Mouse (Mus musculus) megakaryocyte progenitor cell, adult 5-6 weeks (primary cell): ENCODE data around the gene Calr4. TPM values are rescaled to one million over a fixed set of nuclear protein-coding genes. Genes with fewer than 3 reads are reported as not detected.
A peak's percentile ranks its signal among the peaks of the same experiment; 100 is the strongest.

Source experiments
- ATAC-seq: replicated peaks from 2 replicates; pipeline ENCODE4 v1.8.0; 2016; ENCODE audit warnings: mild to moderate bottlenecking, moderate TSS enrichment, inconsistent platforms; ENCODE audit not compliant: poor library complexity
- total RNA-seq, 2 experiments: library from RNA; stranded (forward) in 1 of 2; stranded (reverse) in 1 of 2; fragments of 157-497, 149-512 nt in 1 of 2; fragments of 200-1000 nt in 1 of 2; gene quantifications; 2 replicates each; pipeline versions ENCODE4 v1.2.3 to v1.2.4; 2015 to 2017

The Calr4 gene
- total RNA-seq, 2 experiments from 2014 or later: not detected

DNA sequence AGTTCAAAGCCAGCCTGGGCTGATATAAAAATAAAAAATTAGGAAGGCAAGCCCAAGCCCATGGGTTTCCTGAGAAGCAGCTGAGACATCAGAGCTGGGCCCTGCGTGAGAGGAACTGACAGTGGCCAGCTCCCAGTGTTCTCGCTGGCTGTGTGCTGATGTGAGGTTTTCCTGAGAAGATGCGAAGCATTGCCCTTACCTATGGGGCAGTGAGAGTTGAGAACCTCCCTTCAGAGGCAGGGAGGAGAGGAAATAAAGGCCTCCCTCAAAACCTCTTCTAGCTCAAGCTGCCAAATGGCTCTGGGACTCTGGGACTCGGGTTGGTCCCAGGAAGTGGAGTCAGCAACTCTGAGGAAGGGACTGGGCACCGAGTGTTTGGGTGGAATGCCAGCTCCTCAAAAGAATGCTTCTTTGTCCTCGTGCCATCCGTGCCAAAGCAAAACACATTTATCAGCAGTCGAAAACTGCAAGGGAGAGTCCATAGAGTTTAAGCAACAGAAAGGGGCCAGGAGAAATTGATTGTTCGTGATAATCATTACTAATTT, 593 bp downstream of the Calr4 start:
- no peak for ATAC-seq

- ATAC-seq: no peak
Observed at GRCm38 (mm10) chr4:109236186-109236879, 2.0 kb downstream of the Calr4 start.

GRCm38 (mm10) chr4:109238428-109239268, 4.4 kb downstream of the Calr4 start:
- ATAC-seq: 0 out of 2 replicates have a peak, but pooled peaks have one; percentile 26

GRCm38 (mm10) chr4:109241221-109241620, 6.9 kb downstream of the Calr4 start:
- ATAC-seq: no peak

DNA sequence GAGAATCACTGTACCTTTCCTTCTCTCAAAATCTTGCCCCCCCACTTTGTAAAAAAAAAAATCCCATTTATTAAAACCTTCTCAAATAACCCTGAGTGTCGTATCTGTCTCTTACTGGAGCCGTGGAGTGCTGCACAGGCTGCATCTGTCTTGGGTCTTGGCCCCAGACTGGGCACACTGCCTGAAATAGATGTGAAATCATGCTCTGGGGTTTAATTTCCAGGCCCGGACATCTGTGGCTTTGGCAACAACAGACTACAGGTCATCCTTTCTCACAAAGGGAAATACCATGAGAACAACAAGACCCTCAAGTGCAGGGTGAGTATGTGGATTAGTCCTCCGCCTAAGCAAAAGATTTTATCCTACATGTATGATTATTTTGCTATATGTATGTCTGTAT, 7.6 kb downstream of the Calr4 start:
- no peak for ATAC-seq

DNA sequence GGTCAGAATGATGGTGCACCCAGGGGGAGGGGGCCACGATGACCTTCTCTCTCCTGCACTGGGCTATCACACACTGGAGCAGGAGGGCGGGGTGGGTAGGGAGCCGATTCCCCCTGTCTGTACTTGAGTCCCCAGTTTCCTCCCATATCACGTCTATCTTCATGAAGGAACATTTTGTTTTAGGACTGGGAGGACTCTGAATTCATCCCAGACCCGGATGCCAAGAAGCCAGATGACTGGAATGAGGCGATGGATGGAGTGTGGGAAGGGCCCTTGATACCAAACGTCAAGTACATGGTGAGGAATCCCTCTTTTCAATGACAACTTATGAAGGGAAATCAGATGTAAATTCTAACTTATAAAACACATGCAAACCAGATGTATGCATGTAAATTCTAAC, 10.2 kb downstream of the Calr4 start:
- ATAC-seq: no peak

- no peak for ATAC-seq
Observed at GRCm38 (mm10) chr4:109245016-109245620, 10.8 kb downstream of the Calr4 start.

DNA sequence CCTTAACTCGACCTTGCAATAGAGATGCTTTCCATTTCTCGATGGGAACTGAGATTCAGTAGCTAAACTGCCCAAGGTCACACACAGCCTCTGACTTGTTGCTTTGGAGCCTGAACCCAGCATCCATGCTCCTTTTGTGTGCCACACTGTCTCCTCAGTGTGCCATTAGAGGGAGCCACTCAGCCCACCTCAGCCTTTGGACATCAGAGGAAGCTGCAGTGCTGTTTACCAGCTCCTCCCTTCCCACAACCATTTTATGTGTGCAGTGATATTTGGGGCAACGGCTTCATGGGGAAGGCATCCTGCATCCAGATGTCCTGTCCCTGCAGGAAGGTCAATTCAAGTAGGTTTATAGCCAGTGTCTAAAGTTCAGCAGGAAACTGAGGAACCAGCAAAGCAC, 17.3 kb downstream of the Calr4 start:
- ATAC-seq: peak; percentile 73

- ATAC-seq: no peak
Observed at GRCm38 (mm10) chr4:109252199-109252598, 17.9 kb downstream of the Calr4 start.

- ATAC-seq: peak; percentile 15; the same call in 1 of the 2 replicates
Observed at GRCm38 (mm10) chr4:109253664-109254151, 19.4 kb downstream of the Calr4 start.

GRCm38 (mm10) chr4:109254511-109254910, 20.2 kb downstream of the Calr4 start:
- ATAC-seq: peak; percentile 42

GRCm38 (mm10) chr4:109255321-109255720, 21.0 kb downstream of the Calr4 start:
- ATAC-seq: peak; percentile 42

- peak; percentile 47 for ATAC-seq
Observed at GRCm38 (mm10) chr4:109255727-109256417, 21.6 kb downstream of the Calr4 start.

GRCm38 (mm10) chr4:109256791-109257190, 22.5 kb downstream of the Calr4 start:
- no peak for ATAC-seq

DNA sequence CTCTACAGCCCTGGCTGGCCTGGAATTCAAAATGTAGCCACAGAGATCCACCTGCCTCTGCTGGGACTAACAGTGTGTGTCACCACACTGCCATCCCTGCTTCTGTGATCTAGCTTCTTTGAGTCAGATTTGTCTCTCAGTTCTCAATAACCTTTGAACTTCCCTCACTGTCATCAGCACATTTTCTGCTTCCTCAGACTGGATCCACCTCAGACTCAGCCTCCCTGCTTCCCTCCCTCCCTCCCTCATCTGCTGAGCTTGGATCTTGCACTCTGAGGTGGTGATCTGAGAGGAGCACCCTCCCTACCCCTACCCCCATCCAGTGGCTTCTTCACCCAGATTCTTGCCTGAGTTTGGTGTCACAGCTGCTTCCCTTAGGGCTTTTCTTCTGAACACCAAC, 23.4 kb downstream of the Calr4 start:
- ATAC-seq: no peak

- ATAC-seq: no peak
Observed at GRCm38 (mm10) chr4:109262068-109262467, 27.8 kb downstream of the Calr4 start.

- no peak for ATAC-seq
Observed at GRCm38 (mm10) chr4:109266056-109266455, 31.8 kb downstream of the Calr4 start.

GRCm38 (mm10) chr4:109266744-109267143, 32.5 kb downstream of the Calr4 start:
- ATAC-seq: no peak

GRCm38 (mm10) chr4:109267452-109267851, 33.2 kb downstream of the Calr4 start:
- ATAC-seq: 0 out of 2 replicates have a peak, but pooled peaks have one; percentile 8

- ATAC-seq: no peak
Observed at GRCm38 (mm10) chr4:109268903-109269302, 34.6 kb downstream of the Calr4 start.

DNA sequence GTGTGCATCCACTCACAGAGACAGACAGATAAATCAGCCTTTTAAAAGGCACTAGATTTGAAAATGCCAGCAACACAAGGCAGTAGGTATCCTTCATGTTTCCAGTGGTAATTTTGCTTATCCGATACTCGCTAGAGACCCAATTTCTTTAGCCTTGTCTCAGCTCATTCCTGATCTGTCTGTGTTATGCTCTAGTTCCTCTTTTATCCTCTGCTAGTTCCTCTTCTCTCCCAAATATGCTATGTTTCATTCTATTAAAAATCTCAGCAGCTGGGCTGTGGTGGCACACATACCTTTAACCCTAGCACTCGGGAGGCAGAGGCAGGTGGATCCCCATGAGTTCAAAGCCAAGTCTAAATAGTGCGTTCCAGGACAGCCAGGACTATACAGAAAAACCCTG, 37.5 kb downstream of the Calr4 start:
- peak; percentile 82 for ATAC-seq
